Mouse (Mus musculus): ENCODE results near the gene Hoxd3. TPM values are rescaled to one million over a fixed set of nuclear protein-coding genes. Genes with fewer than 3 reads are reported as not detected.
A peak's percentile ranks its signal among the peaks of the same experiment; 100 is the strongest.

The Hoxd3 gene
- polyA plus RNA-seq, 1 experiment from 2014 or later: 14.5 TPM

DNA sequence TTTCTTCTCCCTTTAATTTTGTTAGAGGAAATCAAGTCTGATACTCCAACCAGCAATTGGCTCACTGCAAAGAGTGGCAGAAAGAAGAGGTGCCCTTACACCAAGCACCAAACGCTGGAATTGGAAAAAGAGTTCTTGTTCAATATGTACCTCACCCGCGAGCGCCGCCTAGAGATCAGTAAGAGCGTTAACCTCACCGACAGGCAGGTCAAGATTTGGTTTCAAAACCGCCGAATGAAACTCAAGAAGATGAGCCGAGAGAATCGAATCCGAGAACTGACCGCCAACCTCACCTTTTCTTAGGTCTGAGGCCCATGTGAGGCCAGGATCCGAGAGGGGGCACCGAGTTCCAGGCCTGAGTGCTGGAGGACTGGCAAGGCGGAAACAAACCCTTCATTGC lies 17.7 kb upstream of the Hoxd3 start:
- H3K27ac ChIP-seq (ENCODE audit: low read length): no peak overlapping the region
- WGBS: 2% methylated on average over 16 of the region's 16 CpGs
- no peaks in the 10 kb centered on the region for H3K9me3 ChIP-seq (ENCODE audit: control insufficient read depth, low read depth, low read length)
- H3K4me1 ChIP-seq (ENCODE audit: control insufficient read depth, insufficient read depth, low read length): no peaks in the 10 kb centered on the region
- no peak for ATAC-seq (ENCODE audit: insufficient number of reproducible peaks, insufficient read depth, low FRiP score, low read depth)
- H3K9ac ChIP-seq (replicated peaks; ENCODE audit: low read depth, low read length): no peak overlapping the region
- H3K4me2 ChIP-seq (replicated peaks; ENCODE audit: low read depth, low read length): no peak overlapping the region
- H3K27me3 ChIP-seq (ENCODE audit: control insufficient read depth, insufficient read depth, low read length): peaks cover 72% of the 10 kb centered on the region
- H3K36me3 ChIP-seq (ENCODE audit: control insufficient read depth, insufficient read depth, low read length): no peaks in the 10 kb centered on the region
- H3K4me3 ChIP-seq (ENCODE audit: low read depth, low read length): no peak overlapping the region

DNA sequence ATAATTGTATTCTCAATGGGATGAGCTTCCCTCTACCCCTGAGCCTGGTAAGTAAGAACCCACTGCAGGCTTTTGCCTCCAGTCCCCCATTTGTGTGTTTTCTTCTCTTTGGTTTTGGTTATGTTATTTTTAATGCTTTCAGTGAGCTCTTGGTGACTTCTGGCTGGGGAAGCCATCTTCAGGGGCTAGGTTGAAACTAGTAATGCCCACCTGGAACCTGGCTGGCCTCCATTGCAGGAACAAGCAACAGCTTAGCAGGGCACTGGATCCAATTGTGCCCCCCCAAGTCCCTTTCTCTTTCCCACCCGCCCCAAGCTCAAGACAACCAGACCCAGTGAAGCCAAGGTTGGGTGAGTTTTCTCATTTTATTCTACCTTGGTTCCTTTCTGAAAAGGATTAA lies 16.3 kb upstream of the Hoxd3 start:
- no peak overlapping the region for H3K9ac ChIP-seq (replicated peaks; ENCODE audit: low read depth, low read length)
- H3K27ac ChIP-seq (ENCODE audit: low read length): no peak overlapping the region
- ATAC-seq (ENCODE audit: insufficient number of reproducible peaks, insufficient read depth, low FRiP score, low read depth): no peak
- no peaks in the 10 kb centered on the region for H3K9me3 ChIP-seq (ENCODE audit: control insufficient read depth, low read depth, low read length)
- no peaks in the 10 kb centered on the region for H3K4me1 ChIP-seq (ENCODE audit: control insufficient read depth, insufficient read depth, low read length)
- H3K36me3 ChIP-seq (ENCODE audit: control insufficient read depth, insufficient read depth, low read length): no peaks in the 10 kb centered on the region
- peaks cover 71% of the 10 kb centered on the region for H3K27me3 ChIP-seq (ENCODE audit: control insufficient read depth, insufficient read depth, low read length)
- H3K4me3 ChIP-seq (ENCODE audit: low read depth, low read length): no peak overlapping the region
- H3K4me2 ChIP-seq (replicated peaks; ENCODE audit: low read depth, low read length): no peak overlapping the region
- WGBS: 6% methylated on average over 1 of the region's 1 CpGs

DNA sequence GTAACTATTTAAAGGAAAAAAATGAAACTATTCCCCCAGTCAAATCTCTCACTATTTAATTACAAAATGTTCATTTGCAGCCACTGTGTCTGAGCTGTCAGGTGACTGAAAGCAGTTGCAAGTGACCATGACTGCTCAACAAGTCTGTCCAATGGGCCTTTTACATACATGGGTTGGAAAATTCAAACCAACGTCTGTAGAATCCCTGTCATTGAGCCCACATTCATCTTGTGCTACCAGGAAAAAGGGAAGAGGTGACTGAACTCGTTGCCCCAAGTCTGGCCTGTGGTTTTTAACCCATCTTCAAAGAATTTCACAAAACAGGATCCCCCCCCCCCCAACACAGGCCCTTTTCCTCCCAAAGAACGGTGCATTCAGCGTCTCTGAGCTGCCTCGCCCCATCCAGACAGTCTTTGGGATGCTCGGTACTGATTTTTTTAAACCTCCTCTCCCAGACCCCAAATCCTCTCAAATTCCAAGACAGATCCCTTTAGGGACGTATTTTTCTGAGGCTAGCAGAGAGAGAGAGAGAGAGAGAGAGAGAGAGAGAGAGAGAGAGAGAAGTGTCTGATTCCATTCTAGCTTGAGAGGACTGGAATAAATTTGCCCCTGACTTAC lies 15.8 kb upstream of the Hoxd3 start:
- Histone ChIP-seq H3K9ac (replicated peaks; ENCODE audit: low read depth, low read length) (no peak overlapping the region), H3K9me3 (ENCODE audit: control insufficient read depth, low read depth, low read length) (no peaks in the 10 kb centered on the region), H3K4me3 (ENCODE audit: low read depth, low read length) (no peak overlapping the region), H3K4me1 (ENCODE audit: control insufficient read depth, insufficient read depth, low read length) (no peaks in the 10 kb centered on the region), H3K36me3 (ENCODE audit: control insufficient read depth, insufficient read depth, low read length) (no peaks in the 10 kb centered on the region), H3K27me3 (ENCODE audit: control insufficient read depth, insufficient read depth, low read length) (peaks cover 76% of the 10 kb centered on the region), H3K27ac (ENCODE audit: low read length) (no peak overlapping the region), H3K4me2 (replicated peaks; ENCODE audit: low read depth, low read length) (no peak overlapping the region)
- 2% methylated on average over 7 of the region's 7 CpGs for WGBS
- no peak for ATAC-seq (ENCODE audit: insufficient number of reproducible peaks, insufficient read depth, low FRiP score, low read depth)

DNA sequence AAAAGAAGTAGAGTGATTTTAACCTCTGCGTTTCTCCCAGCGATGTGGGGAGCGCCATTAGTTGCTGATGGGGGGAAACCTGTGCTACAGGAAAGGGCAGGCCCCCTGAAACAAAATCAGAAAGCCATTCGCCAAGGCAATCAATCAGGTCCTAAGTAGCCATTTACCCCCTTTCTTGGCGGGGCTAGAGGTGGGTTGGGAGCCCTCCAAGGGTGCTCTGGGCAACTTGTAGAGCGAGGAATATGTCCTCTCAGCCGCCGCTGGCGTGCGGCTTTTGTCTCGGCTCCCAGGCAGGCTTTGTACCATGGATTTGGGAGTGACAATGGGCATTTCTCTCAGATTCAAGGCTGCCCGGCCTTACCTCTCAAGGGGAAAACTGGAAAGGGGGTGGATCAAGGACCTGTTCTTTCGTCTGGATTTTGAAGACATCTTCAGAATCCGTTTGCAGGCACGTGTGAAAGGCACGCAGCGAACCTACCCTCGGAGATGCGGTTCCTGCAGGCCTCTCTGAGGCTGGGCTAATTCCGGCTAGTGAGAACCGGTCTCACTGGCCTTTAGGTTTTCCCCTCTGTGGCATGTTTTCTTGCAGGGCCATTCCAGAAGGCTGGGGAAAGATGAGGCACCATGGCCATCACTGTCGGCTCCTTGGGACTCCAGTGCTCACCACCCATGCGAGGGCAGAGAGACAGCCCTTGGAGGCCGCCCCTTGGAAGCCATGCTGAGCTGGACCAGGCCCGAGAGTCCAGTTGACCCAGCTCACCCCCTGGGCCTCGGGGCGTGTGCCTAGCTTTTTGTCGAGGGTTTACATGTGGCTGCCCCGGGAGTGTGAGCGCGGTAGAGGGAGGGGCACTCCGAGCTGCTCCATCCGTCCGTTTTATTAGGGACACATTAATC lies 15.0 kb upstream of the Hoxd3 start:
- Histone ChIP-seq H3K4me3 (ENCODE audit: low read depth, low read length) (no peak overlapping the region), H3K4me1 (ENCODE audit: control insufficient read depth, insufficient read depth, low read length) (no peaks in the 10 kb centered on the region), H3K27me3 (ENCODE audit: control insufficient read depth, insufficient read depth, low read length) (peaks cover 73% of the 10 kb centered on the region), H3K9ac (replicated peaks; ENCODE audit: low read depth, low read length) (no peak overlapping the region), H3K36me3 (ENCODE audit: control insufficient read depth, insufficient read depth, low read length) (no peaks in the 10 kb centered on the region), H3K9me3 (ENCODE audit: control insufficient read depth, low read depth, low read length) (no peaks in the 10 kb centered on the region), H3K27ac (ENCODE audit: low read length) (no peak overlapping the region), H3K4me2 (replicated peaks; ENCODE audit: low read depth, low read length) (no peak overlapping the region)
- WGBS: 4% methylated on average over 34 of the region's 34 CpGs
- ATAC-seq (ENCODE audit: insufficient number of reproducible peaks, insufficient read depth, low FRiP score, low read depth): no peak

DNA sequence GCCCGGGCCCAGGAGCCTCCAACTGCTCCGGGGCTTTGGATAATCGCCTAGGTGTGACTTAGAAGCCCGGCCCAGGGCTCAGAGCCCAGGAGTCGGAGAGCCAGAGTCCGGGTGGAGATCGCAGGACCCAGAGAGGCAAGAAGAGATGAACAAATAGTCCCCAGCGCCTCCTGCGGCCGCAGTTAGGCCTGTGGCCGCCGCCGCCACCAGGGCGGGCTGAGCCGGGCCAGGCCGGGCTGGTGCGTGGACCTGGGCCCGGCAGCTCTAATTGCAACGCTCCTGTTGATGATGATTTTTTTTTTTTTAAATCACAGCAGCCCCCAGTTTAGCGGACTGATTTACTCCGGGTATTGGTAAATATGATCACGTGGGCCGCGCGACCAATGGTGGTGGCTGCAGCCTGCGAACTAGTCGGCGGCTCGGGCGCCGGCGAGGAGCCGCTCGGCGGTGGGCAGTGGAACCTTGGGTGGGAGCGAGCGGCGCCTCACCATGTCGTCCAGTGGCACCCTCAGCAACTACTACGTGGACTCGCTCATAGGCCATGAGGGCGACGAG lies 14.1 kb upstream of the Hoxd3 start, which contains the start of gene Hoxd9:
TSS of gene Hoxd9 (plus strand) at position 161 of the 555 bp plus-strand sequence.
- H3K9ac ChIP-seq (replicated peaks; ENCODE audit: low read depth, low read length): no peak within 1 kb of the TSS
- no peaks in the 10 kb centered on the region for H3K9me3 ChIP-seq (ENCODE audit: control insufficient read depth, low read depth, low read length)
- H3K36me3 ChIP-seq (ENCODE audit: control insufficient read depth, insufficient read depth, low read length): no peaks in the 10 kb centered on the region
- 1% methylated on average over 43 of the region's 43 CpGs for WGBS
- H3K4me2 ChIP-seq (replicated peaks; ENCODE audit: low read depth, low read length): peak within 1 kb of the TSS; percentile 28
- H3K4me1 ChIP-seq (ENCODE audit: control insufficient read depth, insufficient read depth, low read length): no peaks in the 10 kb centered on the region
- ATAC-seq (ENCODE audit: insufficient number of reproducible peaks, insufficient read depth, low FRiP score, low read depth): no peak
- no peak within 1 kb of the TSS for H3K27ac ChIP-seq (ENCODE audit: low read length)
- peak within 1 kb of the TSS; percentile 19 for H3K4me3 ChIP-seq (ENCODE audit: low read depth, low read length)
- H3K27me3 ChIP-seq (ENCODE audit: control insufficient read depth, insufficient read depth, low read length): peaks cover 64% of the 10 kb centered on the region

DNA sequence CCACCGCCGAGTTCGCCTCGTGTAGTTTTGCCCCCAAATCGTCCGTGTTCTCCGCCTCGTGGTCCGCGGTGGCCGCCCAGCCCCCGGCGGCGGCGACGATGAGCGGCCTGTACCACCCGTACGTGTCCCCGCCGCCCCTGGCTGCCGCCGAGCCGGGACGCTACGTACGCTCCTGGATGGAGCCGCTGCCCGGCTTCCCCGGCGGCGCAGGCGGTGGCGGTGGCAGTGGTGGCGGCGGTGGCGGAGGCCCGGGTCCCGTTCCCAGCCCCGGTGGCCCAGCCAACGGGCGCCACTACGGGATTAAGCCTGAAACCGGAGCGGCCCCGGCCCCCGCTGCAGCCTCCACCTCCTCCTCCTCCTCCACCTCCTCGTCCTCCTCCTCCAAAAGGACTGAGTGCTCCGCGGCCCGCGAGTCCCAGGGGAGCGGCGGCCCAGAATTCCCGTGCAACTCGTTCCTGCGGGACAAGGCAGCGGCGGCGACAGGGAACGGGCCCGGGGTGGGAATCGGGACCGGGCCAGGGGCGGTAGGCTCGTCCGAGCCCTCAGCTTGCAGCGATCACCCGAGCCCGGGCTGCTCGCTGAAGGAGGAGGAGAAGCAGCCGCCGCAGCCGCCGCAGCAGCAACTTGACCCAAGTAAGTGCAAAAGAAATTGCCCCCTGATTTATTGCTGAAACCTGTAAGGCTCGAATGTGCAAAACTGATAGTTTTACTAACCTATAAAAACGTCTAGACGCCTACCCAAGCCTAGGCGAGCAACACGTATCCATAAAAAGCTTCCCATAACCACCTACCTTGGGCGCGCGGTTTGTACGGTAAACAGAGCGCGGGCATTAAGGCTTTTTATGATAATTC lies 13.3 kb upstream of the Hoxd3 start:
- no peaks in the 10 kb centered on the region for H3K36me3 ChIP-seq (ENCODE audit: control insufficient read depth, insufficient read depth, low read length)
- under 1% methylated on average over 66 of the region's 86 CpGs for WGBS
- H3K9ac ChIP-seq (replicated peaks; ENCODE audit: low read depth, low read length): no peak overlapping the region
- H3K4me3 ChIP-seq (ENCODE audit: low read depth, low read length): peak overlapping the region; percentile 19
- peak overlapping the region; percentile 28 for H3K4me2 ChIP-seq (replicated peaks; ENCODE audit: low read depth, low read length)
- no peaks in the 10 kb centered on the region for H3K9me3 ChIP-seq (ENCODE audit: control insufficient read depth, low read depth, low read length)
- ATAC-seq (ENCODE audit: insufficient number of reproducible peaks, insufficient read depth, low FRiP score, low read depth): no peak; the same call in 1 of the 2 replicates
- H3K27ac ChIP-seq (ENCODE audit: low read length): no peak overlapping the region
- no peaks in the 10 kb centered on the region for H3K4me1 ChIP-seq (ENCODE audit: control insufficient read depth, insufficient read depth, low read length)
- peaks cover 67% of the 10 kb centered on the region for H3K27me3 ChIP-seq (ENCODE audit: control insufficient read depth, insufficient read depth, low read length)

DNA sequence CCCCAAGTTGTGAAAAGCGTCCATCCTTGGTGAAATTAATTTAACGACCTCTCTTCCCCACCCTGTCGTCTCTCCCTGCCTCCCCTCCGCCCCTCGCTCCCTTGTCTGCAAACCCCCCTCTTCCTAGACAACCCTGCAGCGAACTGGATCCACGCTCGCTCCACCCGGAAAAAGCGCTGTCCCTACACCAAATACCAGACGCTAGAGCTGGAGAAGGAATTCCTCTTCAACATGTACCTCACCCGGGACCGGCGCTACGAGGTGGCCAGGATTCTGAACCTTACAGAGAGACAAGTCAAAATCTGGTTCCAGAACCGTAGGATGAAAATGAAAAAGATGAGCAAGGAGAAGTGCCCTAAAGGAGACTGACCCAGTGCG lies 12.7 kb upstream of the Hoxd3 start:
- under 1% methylated on average over 17 of the region's 17 CpGs for WGBS
- H3K9ac ChIP-seq (replicated peaks; ENCODE audit: low read depth, low read length): no peak overlapping the region
- H3K9me3 ChIP-seq (ENCODE audit: control insufficient read depth, low read depth, low read length): no peaks in the 10 kb centered on the region
- H3K27ac ChIP-seq (ENCODE audit: low read length): no peak overlapping the region
- no peaks in the 10 kb centered on the region for H3K4me1 ChIP-seq (ENCODE audit: control insufficient read depth, insufficient read depth, low read length)
- no peak overlapping the region for H3K4me2 ChIP-seq (replicated peaks; ENCODE audit: low read depth, low read length)
- no peak for ATAC-seq (ENCODE audit: insufficient number of reproducible peaks, insufficient read depth, low FRiP score, low read depth)
- H3K27me3 ChIP-seq (ENCODE audit: control insufficient read depth, insufficient read depth, low read length): peaks cover 68% of the 10 kb centered on the region
- H3K36me3 ChIP-seq (ENCODE audit: control insufficient read depth, insufficient read depth, low read length): no peaks in the 10 kb centered on the region
- H3K4me3 ChIP-seq (ENCODE audit: low read depth, low read length): no peak overlapping the region

Measured in stomach, embryonic 14.5 days (tissue).